ENCODE assay signal across 8 mouse cellular contexts in the genomic region with DNA sequence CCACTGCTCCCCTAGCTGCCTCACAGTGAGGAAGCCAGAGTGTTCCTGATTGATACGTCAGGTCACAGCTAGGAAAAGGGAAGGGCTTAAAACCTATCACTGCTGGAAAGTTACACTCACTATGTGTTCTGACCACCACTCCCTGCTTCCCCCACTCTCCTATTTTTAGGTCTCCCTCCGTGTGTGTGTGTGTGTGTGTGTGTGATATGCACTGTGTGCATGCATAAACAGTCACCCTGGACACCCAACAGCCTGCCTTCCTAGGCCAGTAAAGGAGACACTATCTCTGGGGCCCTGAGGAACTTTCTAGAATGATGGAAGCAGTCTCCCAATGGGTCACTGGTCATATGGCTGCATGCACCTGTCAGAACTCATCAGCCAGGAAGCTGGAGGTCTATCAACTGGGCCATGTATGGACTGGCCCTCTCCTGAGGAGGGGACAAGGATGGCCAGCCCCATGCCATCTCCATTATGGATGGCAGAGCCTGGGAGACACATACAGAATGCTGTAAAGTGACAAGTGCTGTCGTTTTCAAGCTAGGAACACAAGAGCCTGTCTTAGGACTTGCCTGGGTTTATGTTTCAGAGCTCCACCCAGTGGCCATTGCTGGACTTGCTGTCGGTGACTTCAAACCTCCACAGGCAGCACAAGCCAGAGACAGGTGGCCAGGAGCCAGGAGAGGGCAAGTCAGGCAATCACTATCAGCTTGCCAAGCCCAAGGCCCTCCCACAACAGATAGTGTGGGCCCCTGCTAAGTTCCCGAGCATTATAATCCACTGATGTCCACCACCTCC. TPM values are rescaled to one million over a fixed set of nuclear protein-coding genes. Genes with fewer than 3 reads are reported as not detected.
DNase-seq lines count a peak whose midpoint lies in the region; ATAC-seq lines count a peak whose summit lies in the region.

No protein-coding gene starts in this region.

- DNase-seq in T-cell, adult 2 months (ENCODE audit: low spot score), result peak; percentile 87
- peak; percentile 98 for DNase-seq in cerebellum, postnatal 25 days
- peak; percentile 95 to 97 for DNase-seq in gastrocnemius, adult 8-10 months (ENCODE audit: low spot score in 2 of 2)
- DNase-seq in induced T-regulatory cell, adult 2 months (ENCODE audit: low read depth), result peak; percentile 94
- DNase-seq in left cerebral cortex, adult 8-10 months (ENCODE audit: low spot score in 2 of 2), result peak; percentile 84 to 90
- peak; percentile 94 to 97 for DNase-seq in right cerebral cortex, adult 2 months (ENCODE audit: low spot score in 2 of 2)
- DNase-seq in urinary bladder, postnatal 10 days (ENCODE audit: low spot score), result peak; percentile 70

- peak; percentile 95 for ATAC-seq in megakaryocyte, adult 5-6 weeks (ENCODE audit: poor library complexity, severe bottlenecking)

RNA-seq across cellular contexts. Expression of a gene that starts 6.9 kb away (rescaled TPM):
- under 1 TPM in 2 of 4 experiments, not detected in 2; 0.15 to 0.27 TPM for total RNA-seq in gastrocnemius, adult 8-10 months (2022)
- 1 to 10 TPM in 1 of 4 experiments, under 1 TPM in 3; 0.32 to 1.5 (median 0.70) TPM for total RNA-seq in left cerebral cortex, adult 8-10 months (2022)
- total RNA-seq in megakaryocyte, adult 5-6 weeks (2015), result 18.3 and 19.9 TPM in 2 replicates
- 16.6 and 19.7 TPM in 2 replicates for total RNA-seq in megakaryocyte, adult 5-6 weeks (2017)

RNA-seq across cellular contexts. Expression of a gene that starts 20.7 kb away (rescaled TPM):
- total RNA-seq in gastrocnemius, adult 8-10 months (2022), result 10 to 100 TPM; 20.9 to 28.6 (median 25.4) TPM
- total RNA-seq in left cerebral cortex, adult 8-10 months (2022), result 10 to 100 TPM; 15.9 to 17.1 (median 16.4) TPM
- 9.8 and 13.1 TPM in 2 replicates for total RNA-seq in megakaryocyte, adult 5-6 weeks (2015)
- total RNA-seq in megakaryocyte, adult 5-6 weeks (2017), result 9.6 and 14.8 TPM in 2 replicates

RNA-seq across cellular contexts. Expression of a gene that starts 24.8 kb away (rescaled TPM):
- under 1 TPM; 0.24 to 0.77 (median 0.61) TPM for total RNA-seq in gastrocnemius, adult 8-10 months (2022)
- total RNA-seq in left cerebral cortex, adult 8-10 months (2022), result 1 to 10 TPM; 2.5 to 3.7 (median 3.3) TPM
- 0.07 TPM in 1 of 2 replicates, not detected in the other for total RNA-seq in megakaryocyte, adult 5-6 weeks (2015)
- 0.22 TPM in 1 of 2 replicates, not detected in the other for total RNA-seq in megakaryocyte, adult 5-6 weeks (2017)

RNA-seq across cellular contexts. Expression of a gene that starts 45.7 kb away (rescaled TPM):
- not detected for total RNA-seq in gastrocnemius, adult 8-10 months (2022)
- total RNA-seq in left cerebral cortex, adult 8-10 months (2022), result not detected
- not detected in 2 replicates for total RNA-seq in megakaryocyte, adult 5-6 weeks (2015)
- not detected in 2 replicates for total RNA-seq in megakaryocyte, adult 5-6 weeks (2017)

RNA-seq across cellular contexts. Expression of a gene that starts 46.9 kb away (rescaled TPM):
- total RNA-seq in gastrocnemius, adult 8-10 months (2022), result 10 to 100 TPM; 46.5 to 60.3 (median 57.4) TPM
- total RNA-seq in left cerebral cortex, adult 8-10 months (2022), result 10 to 100 TPM; 59.2 to 62.6 (median 61.3) TPM
- total RNA-seq in megakaryocyte, adult 5-6 weeks (2015), result 35.6 and 42.6 TPM in 2 replicates
- 20.0 and 24.6 TPM in 2 replicates for total RNA-seq in megakaryocyte, adult 5-6 weeks (2017)

Comparison
In these comparisons a context has a peak if more than half of its experiments do, and no peak if none do; other contexts are left out.
1. Peak in every context shown above with its lines: DNase-seq and ATAC-seq.
2. RNA of a gene that starts 6.9 kb away (total RNA-seq): 16.6 to 19.9 TPM in megakaryocyte, adult 5-6 weeks; 0.32 to 1.5 TPM in left cerebral cortex, adult 8-10 months and 0.15 to 0.27 TPM in gastrocnemius, adult 8-10 months; every median in the first group is over 4 times any median in the second.